Mouse (Mus musculus) G1E-ER4 (cell line): ENCODE measurements around the gene Slco2b1. TPM values are rescaled to one million over a fixed set of nuclear protein-coding genes. Genes with fewer than 3 reads are reported as not detected.

Experiments
- GATA1 ChIP-seq: IDR thresholded peaks from one replicate; pipeline ENCODE4 v1.8.0; 2012; ENCODE audit warnings: low read length, inconsistent platforms
- polyA plus RNA-seq: library from polyadenylated mRNA; stranded (reverse); fragments of >175 nt; gene quantifications from 2 replicates; pipeline ENCODE4 v1.2.3, GENCODE M21; 2012

Gene Slco2b1
- polyA plus RNA-seq, 1 experiment = 0.01 TPM

- TF ChIP-seq GATA1 = no peak
Observed at GRCm38 (mm10) chr7:99665731-99666452, 45.2 kb downstream of the Slco2b1 start.

GRCm38 (mm10) chr7:99664571-99665485, 46.3 kb downstream of the Slco2b1 start:
- TF ChIP-seq GATA1 = no peak

GRCm38 (mm10) chr7:99663507-99664220, 47.5 kb downstream of the Slco2b1 start:
- TF ChIP-seq GATA1 = no peak

GRCm38 (mm10) chr7:99662311-99662710, 48.8 kb downstream of the Slco2b1 start:
- TF ChIP-seq GATA1 = no peak

- TF ChIP-seq GATA1 = no peak
Observed at GRCm38 (mm10) chr7:99661571-99662230, 49.4 kb downstream of the Slco2b1 start.

- TF ChIP-seq GATA1 = no peak
Observed at GRCm38 (mm10) chr7:99661071-99661470, 50.1 kb downstream of the Slco2b1 start.

GRCm38 (mm10) chr7:99659379-99660029, 51.6 kb downstream of the Slco2b1 start:
- TF ChIP-seq GATA1 = no peak

GRCm38 (mm10) chr7:99654244-99654643, 56.9 kb downstream of the Slco2b1 start:
- no peak for TF ChIP-seq GATA1

GRCm38 (mm10) chr7:99649585-99649984, 61.6 kb downstream of the Slco2b1 start:
- TF ChIP-seq GATA1 = no peak

GRCm38 (mm10) chr7:99648623-99649022, 62.5 kb downstream of the Slco2b1 start:
- no peak for TF ChIP-seq GATA1

GRCm38 (mm10) chr7:99644701-99645100, 66.4 kb downstream of the Slco2b1 start:
- no peak for TF ChIP-seq GATA1

GRCm38 (mm10) chr7:99642078-99642477, 69.1 kb downstream of the Slco2b1 start:
- no peak for TF ChIP-seq GATA1

- no peak for TF ChIP-seq GATA1
Observed at GRCm38 (mm10) chr7:99641245-99641644, 69.9 kb downstream of the Slco2b1 start.

GRCm38 (mm10) chr7:99633966-99634665, 77.0 kb downstream of the Slco2b1 start:
- no peak for TF ChIP-seq GATA1
